Mouse (Mus musculus) frontal cortex, postnatal 25 days (tissue): Measurements from ENCODE around the gene Sult1c2.
"Not testable (repeated sequence)": the region's sequence is repeated elsewhere in the genome, so short reads cannot be mapped to it uniquely, and the experiment has no call there.

Experiments
- DNase-seq, 2 experiments: peaks; one replicate each; pipeline ENCODE4 v3.0.0; 2022; ENCODE audit warnings: low spot score in 2 of 2

The Sult1c2 gene

DNA sequence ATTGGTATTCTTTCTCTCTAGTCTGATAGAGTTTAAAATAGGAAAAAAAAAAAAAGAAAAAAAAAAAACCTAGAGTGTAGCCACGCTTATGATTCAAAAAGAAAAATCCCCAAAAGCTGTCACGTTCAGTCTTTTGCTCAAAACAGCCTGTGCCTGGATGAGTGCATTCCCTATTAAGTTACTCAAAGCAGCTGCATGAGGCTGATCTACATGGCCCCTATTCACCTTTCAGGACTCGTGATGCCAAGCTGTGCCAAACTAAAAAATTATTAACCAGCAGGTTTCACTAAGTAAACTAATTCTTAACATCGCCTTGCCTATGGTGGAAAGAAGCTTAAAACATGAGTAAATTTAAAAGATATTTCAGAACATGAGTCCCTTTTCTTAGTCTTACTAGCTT, at the start of gene Sult1c2:
TSS of gene Sult1c2 (minus strand) at position 134 of the 400 bp plus-strand sequence.
- no peak for DNase-seq

GRCm38 (mm10) chr17:53879006-53879675, 33.0 kb upstream of the Sult1c2 start:
- not testable (repeated sequence) for DNase-seq

DNA sequence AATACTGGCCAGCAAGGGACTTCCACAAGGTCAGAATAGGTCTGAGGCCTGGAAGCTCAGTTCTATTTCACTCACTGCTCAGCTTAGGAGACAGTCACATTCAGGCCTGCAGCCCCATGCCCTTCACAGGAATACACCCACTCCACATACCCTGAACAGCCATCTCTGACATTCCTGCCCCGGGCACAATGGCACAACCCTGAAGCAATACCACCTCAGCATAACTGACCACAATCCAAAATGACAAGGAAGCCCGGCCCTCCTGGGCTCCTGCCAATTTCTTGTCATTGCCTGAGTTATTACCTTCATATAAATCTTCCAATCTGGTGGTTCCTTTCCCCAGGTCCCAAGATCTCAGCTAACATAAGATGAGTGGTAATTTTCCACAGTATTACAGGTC, 28.3 kb upstream of the Sult1c2 start:
- no peak for DNase-seq

DNA sequence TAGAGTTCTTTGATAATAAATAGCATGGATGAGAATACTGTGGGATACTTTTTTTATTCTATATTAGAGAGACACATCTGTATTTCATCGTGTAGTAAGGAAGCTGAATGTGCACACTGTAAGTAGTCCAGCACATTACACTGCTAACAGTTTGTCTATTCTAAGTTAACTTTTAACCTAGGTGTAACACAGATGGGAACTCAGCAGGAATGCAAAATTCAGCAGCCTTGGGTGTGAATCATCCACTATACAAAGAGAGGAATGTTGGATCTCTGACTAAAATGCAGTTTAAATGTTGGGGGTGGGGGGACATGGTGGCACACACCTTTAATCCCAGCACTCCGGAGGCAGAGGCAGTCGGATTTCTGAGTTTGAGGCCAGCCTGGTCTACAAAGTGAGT, 26.1 kb upstream of the Sult1c2 start:
- no peak for DNase-seq

GRCm38 (mm10) chr17:53869931-53870330, 23.8 kb upstream of the Sult1c2 start:
- DNase-seq: no peak

DNA sequence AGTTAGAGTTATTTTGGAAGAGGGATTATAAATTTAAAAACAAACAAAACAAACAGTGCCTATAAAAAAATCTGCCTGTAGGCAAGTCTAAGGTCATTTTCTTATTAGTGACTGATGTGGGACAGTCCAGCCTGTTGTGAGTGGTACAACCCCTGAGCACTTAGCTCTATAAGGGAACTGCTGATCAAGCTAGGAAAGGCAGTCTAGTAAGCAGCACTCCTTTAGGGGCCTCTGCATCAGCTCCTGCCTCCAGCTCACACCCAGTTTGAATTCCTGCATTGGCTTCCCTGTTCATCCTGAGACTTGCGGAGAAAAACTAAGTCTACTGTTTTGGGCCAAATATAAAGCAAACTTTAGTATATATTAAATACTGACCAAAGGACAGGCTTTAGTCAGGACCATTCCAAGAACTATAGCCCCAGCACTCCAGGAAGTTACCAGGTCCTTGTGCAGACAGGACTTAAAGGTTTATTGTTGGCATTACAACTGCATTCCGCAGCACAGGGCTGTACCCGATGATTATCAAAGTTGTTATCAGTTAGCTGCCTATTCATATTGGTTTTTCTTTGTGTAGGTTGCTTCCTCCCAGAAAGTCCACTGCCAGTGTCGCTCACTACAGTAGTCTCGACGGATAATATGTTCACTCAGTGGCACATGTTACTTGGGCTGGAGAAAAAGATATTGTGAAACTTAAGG, 19.3 kb upstream of the Sult1c2 start:
- DNase-seq: no peak

GRCm38 (mm10) chr17:53860548-53860947, 14.4 kb upstream of the Sult1c2 start:
- DNase-seq: no peak

DNA sequence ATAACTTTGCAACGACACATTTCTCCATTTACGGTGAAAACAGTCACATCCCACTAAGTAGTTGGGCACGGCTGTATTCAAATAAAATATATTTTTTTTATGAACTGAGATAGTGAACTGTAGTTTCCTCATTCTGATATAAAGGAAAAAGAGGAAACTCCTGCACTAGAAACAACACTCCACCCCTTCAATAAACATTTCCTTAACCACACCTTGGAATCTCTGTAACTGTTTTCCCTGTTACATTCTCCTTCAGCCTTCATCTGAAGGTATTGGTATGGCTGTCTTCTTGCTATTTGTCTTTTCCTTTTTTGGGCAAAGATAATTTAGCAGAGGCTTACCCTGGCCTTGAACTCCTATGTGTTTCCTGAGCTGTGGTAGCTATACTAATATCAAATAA, 8.9 kb upstream of the Sult1c2 start:
- no peak for DNase-seq

DNA sequence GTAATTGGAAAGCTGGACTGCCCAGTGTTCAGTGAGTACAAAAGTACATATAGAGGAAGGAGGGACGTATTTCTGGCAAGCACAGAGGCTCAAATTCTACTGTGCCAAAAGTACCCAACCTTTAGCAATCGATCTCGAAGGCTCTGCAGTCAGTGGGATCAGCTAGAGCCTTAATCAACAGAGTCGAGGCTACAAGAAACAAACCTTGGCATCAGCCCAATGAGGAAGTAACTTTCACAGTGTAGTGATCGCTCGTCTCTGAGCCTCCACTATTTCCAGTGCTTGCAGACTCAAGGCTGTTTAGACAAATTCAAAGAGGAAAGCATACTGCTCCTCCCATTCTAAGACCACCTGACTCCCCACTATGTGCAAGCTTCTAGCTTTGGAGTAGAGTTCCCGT, 343 bp downstream of the Sult1c2 start:
- DNase-seq: no peak

- DNase-seq: peak in 1 of 2 experiments; percentile 10
Measured at GRCm38 (mm10) chr17:53833366-53833765, 12.8 kb downstream of the Sult1c2 start.

GRCm38 (mm10) chr17:53803974-53804373, 42.2 kb downstream of the Sult1c2 start:
- not testable (repeated sequence) for DNase-seq

DNA sequence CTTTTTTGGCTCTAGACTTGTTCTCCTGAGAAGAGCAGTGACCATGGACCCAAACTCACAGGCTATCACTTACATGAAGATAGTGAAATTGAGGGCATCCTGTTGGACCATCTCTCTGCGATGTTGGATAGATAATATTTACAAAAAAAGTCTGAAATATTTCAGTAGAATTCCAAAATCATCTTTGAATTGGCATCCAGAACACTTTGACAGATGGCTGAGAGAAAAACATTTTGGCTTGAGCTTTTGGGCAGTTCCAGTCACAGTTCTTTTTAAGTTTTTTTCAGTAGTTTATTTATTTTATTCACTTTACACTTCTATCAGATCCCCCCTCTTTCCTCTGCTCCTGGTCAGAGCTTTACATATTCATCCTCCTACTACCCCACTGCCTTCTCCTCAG, 62.8 kb downstream of the Sult1c2 start:
- no peak for DNase-seq
